Mouse (Mus musculus) neural tube, embryonic 13.5 days (tissue): ENCODE measurements at regions not wholly inside any gene's neighbourhood (a gene's known extent, or its start where the extent isn't known, plus 50 kb on each side); places are given as distances from the start of the nearest gene placed in this dataset.

Experiments
- ATAC-seq: fragments of 200-750 bp; cut with Nextera tagmentation; 2 replicates; pipeline ENCODE4 v1.8.0; 2017; ENCODE audit warnings: low read depth, mild to moderate bottlenecking, moderate TSS enrichment, moderate library complexity
- H3K27ac ChIP-seq: fragments of 300-500 bp; sonication (generic); replicated peaks from 2 replicates; pipeline ENCODE4 v1.5.1; 2015; ENCODE audit warnings: moderate library complexity, mild to moderate bottlenecking, inconsistent platforms
- H3K27me3 ChIP-seq: fragments of 300-500 bp; sonication (generic); 2 replicates; pipeline ENCODE4 v1.6.1; 2015; ENCODE audit warnings: mild to moderate bottlenecking, inconsistent platforms
- H3K36me3 ChIP-seq: fragments of 300-500 bp; sonication (generic); 2 replicates; pipeline ENCODE4 v1.6.1; 2015; ENCODE audit warnings: mild to moderate bottlenecking, inconsistent platforms
- H3K4me1 ChIP-seq: fragments of 300-500 bp; sonication (generic); replicated peaks from 2 replicates; pipeline ENCODE4 v1.6.1; 2015; ENCODE audit warnings: inconsistent platforms
- H3K4me2 ChIP-seq: fragments of 300-500 bp; sonication (generic); 2 replicates; pipeline ENCODE4 v1.6.1; 2015; ENCODE audit warnings: inconsistent platforms, mild to moderate bottlenecking, moderate library complexity
- H3K4me3 ChIP-seq: fragments of 300-500 bp; sonication (generic); 2 replicates; pipeline ENCODE4 v1.5.1; 2015; ENCODE audit warnings: mild to moderate bottlenecking, inconsistent platforms
- H3K9ac ChIP-seq: fragments of 300-500 bp; sonication (generic); 2 replicates; pipeline ENCODE4 v1.6.1; 2015; ENCODE audit warnings: moderate library complexity, mild to moderate bottlenecking, inconsistent platforms
- H3K9me3 ChIP-seq: fragments of 300-500 bp; sonication (generic); 2 replicates; pipeline ENCODE4 v1.6.1; 2016; ENCODE audit warnings: inconsistent platforms
- WGBS: fragments of 180-500 bp; shearing (Covaris S2); methylation state at CpG from one replicate; pipeline ENCODE4 v1.1.7; 2015; 5-methylcytosine and 5-hydroxymethylcytosine counted together

- Histone ChIP-seq H3K27me3 (no peaks in the 10 kb centered on the region), H3K4me3 (no peak overlapping the region), H3K9ac (no peak overlapping the region), H3K4me2 (no peak overlapping the region), H3K4me1 (no peaks in the 10 kb centered on the region), H3K9me3 (no peaks in the 10 kb centered on the region), H3K27ac (no peak overlapping the region), H3K36me3 (no peaks in the 10 kb centered on the region)
- no peak for ATAC-seq
- WGBS = 81% methylated on average over 2 of the region's 2 CpGs
Measured at GRCm38 (mm10) chr16:5759021-5759420, 126.1 kb upstream of the Rbfox1 start.

- no peaks in the 10 kb centered on the region for H3K4me1 ChIP-seq
- WGBS = 61% methylated on average over 4 of the region's 4 CpGs
- ATAC-seq = no peak
- no peaks in the 10 kb centered on the region for H3K36me3 ChIP-seq
- no peak overlapping the region for H3K27ac ChIP-seq
- H3K9me3 ChIP-seq = no peaks in the 10 kb centered on the region
- H3K9ac ChIP-seq = no peak overlapping the region
- no peaks in the 10 kb centered on the region for H3K27me3 ChIP-seq
- no peak overlapping the region for H3K4me3 ChIP-seq
- H3K4me2 ChIP-seq = no peak overlapping the region
Measured at GRCm38 (mm10) chr16:5742716-5743507, 142.2 kb upstream of the Rbfox1 start.

DNA sequence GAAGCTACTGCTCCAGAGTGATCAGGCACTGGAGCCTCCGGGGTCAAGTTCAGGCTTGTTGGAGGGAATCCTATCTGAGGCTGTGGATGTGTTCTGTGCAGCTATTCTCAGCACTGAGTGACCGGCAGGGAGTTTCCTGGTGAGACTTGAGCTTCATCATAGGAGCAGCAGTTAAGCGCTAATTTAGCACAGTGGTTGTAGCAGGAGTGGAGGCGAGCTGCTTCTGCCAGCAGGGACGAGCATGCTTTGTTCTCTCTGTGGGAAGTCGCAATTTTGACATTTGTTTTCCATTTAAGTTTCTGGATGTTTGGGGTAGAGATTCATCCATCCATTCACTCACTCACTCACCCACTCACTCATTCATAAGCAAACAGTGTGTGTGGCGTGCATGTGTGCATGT lies 144.4 kb upstream of the Rbfox1 start:
- Histone ChIP-seq H3K27ac (no peak overlapping the region), H3K4me2 (no peak overlapping the region), H3K4me3 (no peak overlapping the region), H3K9me3 (no peaks in the 10 kb centered on the region), H3K27me3 (no peaks in the 10 kb centered on the region), H3K4me1 (no peaks in the 10 kb centered on the region), H3K36me3 (no peaks in the 10 kb centered on the region), H3K9ac (no peak overlapping the region)
- ATAC-seq = no peak
- 74% methylated on average over 7 of the region's 7 CpGs for WGBS

DNA sequence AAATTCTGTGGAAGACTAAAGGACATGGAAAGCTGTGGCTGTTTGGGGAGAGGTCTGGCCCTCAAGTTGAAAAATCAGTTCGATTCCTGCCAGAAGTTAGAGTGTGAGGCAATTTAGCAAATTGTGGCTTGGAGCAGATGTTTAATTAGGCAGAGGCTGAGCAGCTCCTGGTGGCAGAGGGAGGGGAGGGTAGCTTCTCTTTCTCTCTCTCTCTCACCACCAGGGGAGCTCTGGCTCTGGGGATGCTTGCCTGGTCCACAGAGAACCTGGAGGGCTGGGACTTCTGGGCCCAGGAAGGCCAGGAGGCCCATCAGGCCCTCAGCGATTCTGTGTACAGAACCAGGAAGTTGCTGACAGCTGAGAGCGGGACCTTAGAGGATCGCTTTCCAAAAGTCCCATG lies 151.5 kb upstream of the Rbfox1 start:
- Histone ChIP-seq H3K27me3 (no peaks in the 10 kb centered on the region), H3K4me3 (no peak overlapping the region), H3K4me1 (no peaks in the 10 kb centered on the region), H3K4me2 (no peak overlapping the region), H3K36me3 (no peaks in the 10 kb centered on the region), H3K27ac (no peak overlapping the region), H3K9ac (no peak overlapping the region), H3K9me3 (no peaks in the 10 kb centered on the region)
- ATAC-seq = no peak
- WGBS = 73% methylated on average over 4 of the region's 4 CpGs

DNA sequence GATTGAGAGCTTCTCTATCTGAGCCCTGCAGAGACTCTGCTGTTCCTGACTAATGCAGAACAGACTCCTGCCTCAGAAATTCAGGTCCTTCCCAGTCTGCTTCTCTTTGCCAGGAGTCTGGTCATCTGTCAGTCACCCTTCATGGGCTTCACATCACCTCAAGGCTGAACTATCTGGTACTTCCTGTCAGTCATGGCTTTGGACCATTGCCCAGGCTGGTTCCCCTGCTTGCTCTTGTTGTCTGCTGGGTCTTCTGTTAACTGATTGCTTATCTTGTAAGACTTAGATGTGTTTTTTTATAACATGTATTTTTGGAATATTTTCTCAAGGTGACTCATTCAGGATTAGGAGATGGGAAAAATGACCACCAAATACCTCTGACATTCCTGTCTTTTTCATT lies 162.6 kb upstream of the Rbfox1 start:
- H3K4me3 ChIP-seq = no peak overlapping the region
- H3K9ac ChIP-seq = no peak overlapping the region
- H3K27ac ChIP-seq = no peak overlapping the region
- H3K27me3 ChIP-seq = no peaks in the 10 kb centered on the region
- no peaks in the 10 kb centered on the region for H3K36me3 ChIP-seq
- H3K4me1 ChIP-seq = no peaks in the 10 kb centered on the region
- H3K9me3 ChIP-seq = no peaks in the 10 kb centered on the region
- no peak for ATAC-seq
- H3K4me2 ChIP-seq = no peak overlapping the region

DNA sequence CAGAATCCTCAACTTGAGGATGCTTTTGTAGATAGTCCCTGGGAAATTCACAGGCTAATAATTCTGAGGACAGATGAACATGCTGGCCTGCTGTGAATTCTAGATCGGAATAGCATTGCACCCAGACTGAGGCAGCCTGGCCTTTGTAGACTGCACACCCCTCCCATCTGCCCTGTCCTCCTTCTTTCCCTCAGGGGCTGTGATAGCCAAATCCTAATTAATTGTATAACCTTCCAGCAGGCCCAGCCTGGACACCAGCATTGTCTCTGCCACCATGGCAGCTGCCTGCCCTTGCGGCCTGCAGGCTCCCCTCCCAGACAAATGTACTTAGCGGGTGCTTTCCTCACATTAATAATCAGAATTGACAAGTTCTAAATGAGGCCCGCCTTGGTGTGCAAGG lies 171.7 kb upstream of the Rbfox1 start:
- H3K9ac ChIP-seq = no peak overlapping the region
- ATAC-seq = no peak
- no peak overlapping the region for H3K4me3 ChIP-seq
- WGBS = 48% methylated on average over 4 of the region's 4 CpGs
- peaks cover 8% of the 10 kb centered on the region for H3K4me1 ChIP-seq
- H3K27me3 ChIP-seq = no peaks in the 10 kb centered on the region
- H3K4me2 ChIP-seq = no peak overlapping the region
- H3K36me3 ChIP-seq = no peaks in the 10 kb centered on the region
- no peaks in the 10 kb centered on the region for H3K9me3 ChIP-seq
- H3K27ac ChIP-seq = no peak overlapping the region

- Histone ChIP-seq H3K4me1 (peaks cover 8% of the 10 kb centered on the region), H3K9me3 (no peaks in the 10 kb centered on the region), H3K4me2 (no peak overlapping the region), H3K4me3 (no peak overlapping the region), H3K36me3 (no peaks in the 10 kb centered on the region), H3K27ac (peak overlapping the region; percentile 82), H3K27me3 (no peaks in the 10 kb centered on the region), H3K9ac (no peak overlapping the region)
- peak; percentile 72; the same call in 1 of the 2 replicates for ATAC-seq
- 58% methylated on average over 5 of the region's 5 CpGs for WGBS
Measured at GRCm38 (mm10) chr16:5709831-5710230, 175.3 kb upstream of the Rbfox1 start.

DNA sequence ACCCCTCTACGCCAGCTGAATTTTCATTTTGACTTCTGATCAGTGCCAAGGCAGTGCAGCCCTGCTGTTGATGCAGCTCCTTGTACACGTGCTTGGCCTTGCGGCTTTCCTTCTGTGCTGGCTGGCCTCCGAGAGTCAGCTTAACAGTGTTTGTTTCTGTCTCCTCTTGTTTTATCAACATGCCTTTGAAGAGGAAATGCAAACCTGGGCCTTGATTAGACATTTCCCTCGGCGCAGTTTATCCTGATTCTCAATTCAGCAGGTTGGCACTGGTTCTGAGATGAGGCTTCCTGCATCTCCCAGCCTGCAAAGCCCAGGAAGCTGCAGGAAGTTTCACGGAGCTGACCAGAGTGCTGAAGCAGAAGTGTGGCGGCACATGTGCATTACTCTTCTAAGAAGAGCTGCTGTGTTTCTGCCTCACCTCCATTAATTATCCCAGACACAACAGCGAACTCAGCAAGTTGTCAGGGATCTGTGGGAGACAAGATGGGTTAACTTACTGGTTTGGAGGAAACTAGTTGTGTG lies 184.4 kb upstream of the Rbfox1 start:
- Histone ChIP-seq H3K9me3 (no peaks in the 10 kb centered on the region), H3K36me3 (no peaks in the 10 kb centered on the region), H3K27ac (no peak overlapping the region), H3K27me3 (no peaks in the 10 kb centered on the region), H3K4me3 (no peak overlapping the region), H3K4me1 (no peaks in the 10 kb centered on the region), H3K4me2 (no peak overlapping the region), H3K9ac (no peak overlapping the region)
- ATAC-seq = no peak
- 55% methylated on average over 9 of the region's 9 CpGs for WGBS

GRCm38 (mm10) chr16:5688322-5688721 lies 196.8 kb upstream of the Rbfox1 start:
- 84% methylated on average over 3 of the region's 3 CpGs for WGBS
- no peak overlapping the region for H3K27ac ChIP-seq
- H3K9me3 ChIP-seq = no peaks in the 10 kb centered on the region
- no peaks in the 10 kb centered on the region for H3K4me1 ChIP-seq
- no peaks in the 10 kb centered on the region for H3K36me3 ChIP-seq
- no peaks in the 10 kb centered on the region for H3K27me3 ChIP-seq
- ATAC-seq = no peak
- H3K4me3 ChIP-seq = no peak overlapping the region
- H3K9ac ChIP-seq = no peak overlapping the region
- H3K4me2 ChIP-seq = no peak overlapping the region

- WGBS = 79% methylated on average over 6 of the region's 6 CpGs
Measured at GRCm38 (mm10) chr16:5673372-5673960, 211.7 kb upstream of the Rbfox1 start.

GRCm38 (mm10) chr16:5672871-5673270 lies 212.3 kb upstream of the Rbfox1 start:
- Histone ChIP-seq H3K4me2 (no peak overlapping the region), H3K4me1 (no peaks in the 10 kb centered on the region), H3K36me3 (no peaks in the 10 kb centered on the region), H3K27me3 (no peaks in the 10 kb centered on the region), H3K4me3 (no peak overlapping the region), H3K9me3 (no peaks in the 10 kb centered on the region), H3K27ac (no peak overlapping the region), H3K9ac (no peak overlapping the region)
- ATAC-seq = no peak
- 71% methylated on average over 4 of the region's 4 CpGs for WGBS

More at GRCm38 (mm10) chr16:5673372-5673960, 211.7 kb upstream of the Rbfox1 start:
- no peak overlapping the region for H3K27ac ChIP-seq
- H3K4me2 ChIP-seq = no peak overlapping the region
- no peaks in the 10 kb centered on the region for H3K9me3 ChIP-seq
- no peak overlapping the region for H3K9ac ChIP-seq
- H3K27me3 ChIP-seq = no peaks in the 10 kb centered on the region
- no peak overlapping the region for H3K4me3 ChIP-seq
- no peak for ATAC-seq
- no peaks in the 10 kb centered on the region for H3K4me1 ChIP-seq
- H3K36me3 ChIP-seq = no peaks in the 10 kb centered on the region

- no peak for ATAC-seq
- Histone ChIP-seq H3K9ac (no peak overlapping the region), H3K4me1 (no peaks in the 10 kb centered on the region), H3K4me3 (no peak overlapping the region), H3K36me3 (no peaks in the 10 kb centered on the region), H3K9me3 (no peaks in the 10 kb centered on the region), H3K4me2 (no peak overlapping the region), H3K27ac (no peak overlapping the region; the same call in 1 of the 2 replicates), H3K27me3 (no peaks in the 10 kb centered on the region)
- WGBS = 53% methylated on average over 4 of the region's 4 CpGs
Measured at GRCm38 (mm10) chr16:5668403-5668967, 216.7 kb upstream of the Rbfox1 start.
